Comparison of ENCODE assay signal across 8 mouse cellular contexts in the genomic region with DNA sequence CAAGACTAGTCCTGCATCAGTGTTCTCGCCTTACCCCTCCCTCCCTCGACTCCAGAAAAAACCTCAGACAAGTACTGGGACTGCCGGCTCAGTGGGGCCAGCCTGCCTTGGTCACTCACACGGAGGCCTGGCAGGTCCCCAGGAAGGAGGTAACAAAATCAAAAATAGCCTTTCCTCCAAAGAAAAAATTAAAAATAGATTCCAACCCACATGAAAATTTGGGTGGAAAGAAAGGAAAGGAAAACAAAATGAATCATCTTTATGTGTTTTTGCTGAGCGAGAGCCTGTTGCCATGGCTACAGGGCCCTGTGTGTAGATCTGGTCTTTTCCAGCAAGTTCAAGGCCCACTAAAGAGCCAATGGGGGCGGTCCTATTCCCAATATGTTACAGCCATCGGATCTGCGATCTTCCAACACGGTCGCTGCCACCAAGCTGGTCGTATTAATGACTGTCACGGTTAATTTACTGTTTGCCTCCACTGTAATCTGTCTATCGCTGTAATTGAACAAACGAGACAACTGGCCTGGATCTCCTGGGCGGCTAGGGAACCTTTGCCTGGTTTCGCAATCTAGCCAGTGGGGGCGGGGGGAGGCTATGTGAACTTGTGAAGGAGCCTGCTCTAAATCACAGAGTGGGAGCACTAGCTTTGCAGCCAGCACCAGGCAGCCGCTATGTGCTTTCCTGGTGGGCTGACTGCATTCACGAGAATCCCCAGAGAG.
A peak's percentile ranks its signal among the peaks of the same experiment; 100 is the strongest.
DNase-seq lines count a peak whose midpoint lies in the region; ATAC-seq lines count a peak whose summit lies in the region.

No protein-coding gene starts in this region.

- 46% methylated on average over 19 of the region's 19 CpGs for WGBS in embryonic facial prominence, embryonic 14.5 days
- WGBS in neural tube, embryonic 15.5 days = 39% methylated on average over 19 of the region's 19 CpGs

- H3K9me3 ChIP-seq in embryonic facial prominence, embryonic 14.5 days (ENCODE audit: control insufficient read depth, low read length) = no peaks in the 10 kb centered on the region
- no peaks in the 10 kb centered on the region for H3K9me3 ChIP-seq in neural tube, embryonic 15.5 days (replicated peaks)

- H3K9ac ChIP-seq in embryonic facial prominence, embryonic 14.5 days (ENCODE audit: low read depth, low read length) = no peak overlapping the region
- H3K9ac ChIP-seq in neural tube, embryonic 15.5 days (replicated peaks) = no peak overlapping the region

- H3K4me1 ChIP-seq in embryonic facial prominence, embryonic 14.5 days (ENCODE audit: control insufficient read depth, insufficient read depth, low read length) = no peaks in the 10 kb centered on the region; the same call in 1 of the 2 replicates
- H3K4me1 ChIP-seq in neural tube, embryonic 15.5 days = peaks cover 7% of the 10 kb centered on the region; the same call in 1 of the 2 replicates

- DNase-seq in left cerebral cortex, adult 18-20 months (ENCODE audit: low spot score in 2 of 2) = peak; percentile 12 to 46
- DNase-seq in left cerebral cortex, adult 11 months (ENCODE audit: low spot score) = no peak
- DNase-seq in embryonic facial prominence, embryonic 14.5 days (ENCODE audit: low spot score) = peak; percentile 68
- peak; percentile 45 to 52 for DNase-seq in heart, postnatal 14 days
- peak; percentile 6 to 16 for DNase-seq in layer of hippocampus, postnatal 25 days (ENCODE audit: extremely low spot score in 1 of 2, low spot score in 1 of 2)
- DNase-seq in spleen, postnatal 36 days (ENCODE audit: low spot score in 2 of 2) = no peak

- H3K4me2 ChIP-seq in embryonic facial prominence, embryonic 14.5 days (ENCODE audit: low read depth, low read length) = no peak overlapping the region
- H3K4me2 ChIP-seq in neural tube, embryonic 15.5 days = peak overlapping the region; percentile 31

- intact Hi-C loops in heart, postnatal 14 days (cut with DNase I) = no loop called here

- H3K36me3 ChIP-seq in embryonic facial prominence, embryonic 14.5 days (ENCODE audit: control insufficient read depth, insufficient read depth, low read length) = no peaks in the 10 kb centered on the region
- H3K36me3 ChIP-seq in neural tube, embryonic 15.5 days = no peaks in the 10 kb centered on the region

- H3K27me3 ChIP-seq in embryonic facial prominence, embryonic 14.5 days (replicated peaks; ENCODE audit: control insufficient read depth, insufficient read depth, low read length) = 0 out of 2 replicates have a peak, but pooled peaks cover 4% of the 10 kb centered on the region
- no peaks in the 10 kb centered on the region for H3K27me3 ChIP-seq in neural tube, embryonic 15.5 days (replicated peaks)

- ATAC-seq in embryonic facial prominence, embryonic 14.5 days (ENCODE audit: low read depth) = peak; percentile 62; the same call in 1 of the 2 replicates
- ATAC-seq in neural tube, embryonic 15.5 days (ENCODE audit: low FRiP score) = peak; percentile 63; the same call in 1 of the 2 replicates
- ATAC-seq in monocyte, adult 5-6 weeks (replicated peaks; ENCODE audit: insufficient number of reproducible peaks, low FRiP score, low TSS enrichment, poor library complexity, severe bottlenecking) = no peak

- no peak overlapping the region; the same call in none of the 2 replicates for H3K27ac ChIP-seq in embryonic facial prominence, embryonic 14.5 days (replicated peaks; ENCODE audit: low read depth, low read length)
- H3K27ac ChIP-seq in neural tube, embryonic 15.5 days (replicated peaks) = 0 out of 2 replicates have a peak overlapping the region, but pooled peaks have one; percentile 23

- no peak overlapping the region for H3K4me3 ChIP-seq in embryonic facial prominence, embryonic 14.5 days (ENCODE audit: low read depth, low read length)
- H3K4me3 ChIP-seq in neural tube, embryonic 15.5 days (replicated peaks) = no peak overlapping the region

Comparison
In these comparisons a context has a peak if more than half of its experiments do, and no peak if none do; other contexts are left out.
1. DNase-seq: peak in left cerebral cortex, adult 18-20 months (2 of 2), embryonic facial prominence, embryonic 14.5 days (single experiment), heart, postnatal 14 days (2 of 2) and layer of hippocampus, postnatal 25 days (2 of 2); none in left cerebral cortex, adult 11 months (single experiment) and spleen, postnatal 36 days (0 of 2).